Mouse (Mus musculus) embryonic stem cell, embryonic (primary cell): ENCODE data around the gene Aldh2.
"Not testable (repeated sequence)": the region's sequence is repeated elsewhere in the genome, so short reads cannot be mapped to it uniquely, and the experiment has no call there.

Source experiments
- CTCF ChIA-PET, 4 experiments: fragments of 300-600 bp in 2 of 4; fragments of 350-600 bp in 2 of 4; sonication (Branson Sonifier 250); formaldehyde crosslinking; loops; one replicate each; lab custom pipeline; 2022; ENCODE audit warnings: inconsistent platforms in 2 of 4; lab: Charles Lee
- POLR2A ChIA-PET, 4 experiments: fragments of 300-600 bp in 2 of 4; fragments of 350-600 bp in 2 of 4; sonication (Branson Sonifier 250); formaldehyde crosslinking; loops; one replicate each; lab custom pipeline; 2022; ENCODE audit warnings: antibody characterized with exemption in 4 of 4, inconsistent platforms in 1 of 4; lab: Charles Lee

Aldh2 gene

GRCm38 (mm10) chr5:121593451-121594401 is at the start of gene Aldh2:
Gene Aldh2 (minus strand): TSS chr5:121593824.
- ChIA-PET POLR2A (interaction anchor here in 3 of 4 experiments (0.6 to 3.6 kb wide), 20 partner anchors 9 to 261 kb away, joined by 3 to 21 read pairs (median 4); no protein-coding TSS in a partner anchor), CTCF (interaction anchor here in 2 of 4 experiments (0.6 to 2.8 kb wide), 6 partner anchors 8 to 59 kb away, joined by 3 to 12 read pairs (median 6); no protein-coding TSS in a partner anchor)

GRCm38 (mm10) chr5:121639601-121640000 is 46.0 kb upstream of the Aldh2 start:
- POLR2A ChIA-PET: interaction anchor here in 3 of 4 experiments (0.6 to 2.0 kb wide), 9 partner anchors 9 to 182 kb away, joined by 3 to 6 read pairs (median 3); partner anchors contain the start of genes Acad10 (in 3 of the 3), Brap (in 3 of the 3) and Aldh2 (in 1 of the 3)
- CTCF ChIA-PET: interaction anchor here in 2 of 4 experiments (0.6 to 1.0 kb wide), 3 partner anchors 34 to 113 kb away, joined by 3 to 7 read pairs (median 4); no protein-coding TSS in a partner anchor

GRCm38 (mm10) chr5:121637296-121637695 is 43.7 kb upstream of the Aldh2 start:
- ChIA-PET POLR2A (interaction anchor here in 1 of 4 experiments (0.8 to 1.0 kb wide), 2 partner anchors 18 to 74 kb away, joined by 3 read pairs; partner anchors contain the start of gene Atxn2), CTCF (interaction anchor here in 1 of 4 experiments (1.2 kb wide), 1 partner anchor 159 kb away, joined by 3 read pairs; no protein-coding TSS in a partner anchor)

- ChIA-PET POLR2A (interaction anchor here (0.5 to 1.0 kb wide), 4 partner anchors 36 to 247 kb away, joined by 3 to 5 read pairs (median 3); no protein-coding TSS in a partner anchor), CTCF (interaction anchor here in 2 of 4 experiments (0.6 to 1.1 kb wide), 2 partner anchors 16 to 348 kb away, joined by 3 read pairs; partner anchors contain the start of gene Acad12 (in 1 of the 2))
Measured at GRCm38 (mm10) chr5:121634668-121635067, 41.0 kb upstream of the Aldh2 start.

GRCm38 (mm10) chr5:121632804-121633203 is 39.2 kb upstream of the Aldh2 start:
- POLR2A ChIA-PET: interaction anchor here in 3 of 4 experiments (0.6 to 1.9 kb wide), 5 partner anchors 12 to 401 kb away, joined by 3 to 7 read pairs (median 3); partner anchors contain the start of gene Acad12 (in 1 of the 3)
- CTCF ChIA-PET: interaction anchor here (0.6 to 1.9 kb wide), 10 partner anchors 10 to 450 kb away, joined by 3 to 7 read pairs (median 3); no protein-coding TSS in a partner anchor

- CTCF ChIA-PET: interaction anchor here in 3 of 4 experiments (0.5 to 1.1 kb wide), 4 partner anchors 39 to 632 kb away, joined by 3 read pairs; no protein-coding TSS in a partner anchor
- POLR2A ChIA-PET: not testable (repeated sequence)
Measured at GRCm38 (mm10) chr5:121631106-121631647, 37.6 kb upstream of the Aldh2 start.

GRCm38 (mm10) chr5:121627871-121628270 is 34.2 kb upstream of the Aldh2 start:
- ChIA-PET CTCF (interaction anchor here in 1 of 4 experiments (0.5 kb wide), 1 partner anchor 432 kb away, joined by 3 read pairs; no protein-coding TSS in a partner anchor), POLR2A (interaction anchor here in 1 of 4 experiments (0.7 to 1.0 kb wide), 2 partner anchors 8 to 10 kb away, joined by 3 read pairs; no protein-coding TSS in a partner anchor)

- POLR2A ChIA-PET: interaction anchor here in 1 of 4 experiments (1.0 kb wide), 1 partner anchor 30 kb away, joined by 3 read pairs; the partner anchor contains the start of gene Aldh2
- CTCF ChIA-PET: interaction anchor here in 1 of 4 experiments (0.7 kb wide), 1 partner anchor 1284 kb away, joined by 8 read pairs; no protein-coding TSS in a partner anchor
Measured at GRCm38 (mm10) chr5:121623241-121623640, 29.6 kb upstream of the Aldh2 start.

GRCm38 (mm10) chr5:121621102-121621501 is 27.5 kb upstream of the Aldh2 start:
- POLR2A ChIA-PET: interaction anchor here (0.6 to 3.0 kb wide), 7 partner anchors 12 to 593 kb away, joined by 3 to 16 read pairs (median 6); no protein-coding TSS in a partner anchor
- CTCF ChIA-PET: interaction anchor here in 2 of 4 experiments (0.6 to 1.3 kb wide), 2 partner anchors 18 to 22 kb away, joined by 3 to 8 read pairs; no protein-coding TSS in a partner anchor

GRCm38 (mm10) chr5:121618592-121619513 is 25.2 kb upstream of the Aldh2 start, which contains the start of gene Acad12:
Gene Acad12 (minus strand): TSS chr5:121618938.
- POLR2A ChIA-PET: interaction anchor here (0.7 to 1.7 kb wide), 14 partner anchors 9 to 677 kb away, joined by 3 to 11 read pairs (median 3); no protein-coding TSS in a partner anchor

GRCm38 (mm10) chr5:121614921-121615320 is 21.3 kb upstream of the Aldh2 start:
- CTCF ChIA-PET: interaction anchor here in 2 of 4 experiments (0.6 to 0.7 kb wide), 3 partner anchors 109 to 311 kb away, joined by 3 to 5 read pairs (median 4); no protein-coding TSS in a partner anchor
- POLR2A ChIA-PET: interaction anchor here in 1 of 4 experiments (0.6 kb wide), 1 partner anchor 25 kb away, joined by 3 read pairs; no protein-coding TSS in a partner anchor

More at GRCm38 (mm10) chr5:121618592-121619513, 25.2 kb upstream of the Aldh2 start, which contains the start of gene Acad12:
- CTCF ChIA-PET: interaction anchor here (0.6 to 2.1 kb wide), 8 partner anchors 13 to 939 kb away, joined by 3 to 7 read pairs (median 3); no protein-coding TSS in a partner anchor

GRCm38 (mm10) chr5:121612036-121612435 is 18.4 kb upstream of the Aldh2 start:
- CTCF ChIA-PET: interaction anchor here in 1 of 4 experiments (0.8 kb wide), 1 partner anchor 12 kb away, joined by 3 read pairs; no protein-coding TSS in a partner anchor
- POLR2A ChIA-PET: interaction anchor here in 2 of 4 experiments (0.5 to 0.6 kb wide), 2 partner anchors 187 to 238 kb away, joined by 3 read pairs; no protein-coding TSS in a partner anchor

GRCm38 (mm10) chr5:121609556-121610135 is 16.0 kb upstream of the Aldh2 start:
- ChIA-PET POLR2A (interaction anchor here in 1 of 4 experiments (1.1 kb wide), 1 partner anchor 66 kb away, joined by 5 read pairs; no protein-coding TSS in a partner anchor), CTCF (interaction anchor here in 1 of 4 experiments (0.6 kb wide), 3 partner anchors 8 to 114 kb away, joined by 3 to 4 read pairs (median 3); no protein-coding TSS in a partner anchor)

- POLR2A ChIA-PET: interaction anchor here in 3 of 4 experiments (0.6 to 1.2 kb wide), 8 partner anchors 13 to 794 kb away, joined by 3 to 7 read pairs (median 3); partner anchors contain the start of gene Adam1b (in 1 of the 3)
- CTCF ChIA-PET: interaction anchor here (0.5 to 1.4 kb wide), 44 partner anchors 8 to 1212 kb away, joined by 3 to 8 read pairs (median 3); partner anchors contain the start of genes Aldh2 (in 1 of the 4), Erp29 (in 1 of the 4) and Tmem116 (in 1 of the 4)
Measured at GRCm38 (mm10) chr5:121606151-121606550, 12.5 kb upstream of the Aldh2 start.

GRCm38 (mm10) chr5:121603815-121604214 is 10.2 kb upstream of the Aldh2 start:
- ChIA-PET CTCF (interaction anchor here in 1 of 4 experiments (0.9 kb wide), 1 partner anchor 18 kb away, joined by 3 read pairs; no protein-coding TSS in a partner anchor), POLR2A (interaction anchor here in 1 of 4 experiments (0.6 kb wide), 1 partner anchor 43 kb away, joined by 3 read pairs; no protein-coding TSS in a partner anchor)
